Mouse (Mus musculus): ENCODE results near the gene Cpt1c.
"Not testable (repeated sequence)": the region's sequence is repeated elsewhere in the genome, so short reads cannot be mapped to it uniquely, and the experiment has no call there.

The Cpt1c gene

GRCm38 (mm10) chr7:44974383-44975116 lies at the start of gene Cpt1c:
TSS of gene Cpt1c (minus strand) at chr7:44974851.
- peak; percentile 86 to 90 for DNase-seq (ENCODE audit: low spot score in 2 of 2)

- DNase-seq (ENCODE audit: low spot score in 2 of 2), result not testable (repeated sequence)
Observed at GRCm38 (mm10) chr7:45023711-45024110, 49.1 kb upstream of the Cpt1c start.

GRCm38 (mm10) chr7:45020225-45020624 lies 45.6 kb upstream of the Cpt1c start:
- DNase-seq (ENCODE audit: low spot score in 2 of 2), result no peak

- DNase-seq (ENCODE audit: low spot score in 2 of 2), result no peak
Observed at GRCm38 (mm10) chr7:45019031-45019571, 44.5 kb upstream of the Cpt1c start.

- peak; percentile 81 to 87 for DNase-seq (ENCODE audit: low spot score in 2 of 2)
Observed at GRCm38 (mm10) chr7:45017242-45018061, 42.8 kb upstream of the Cpt1c start, which contains the start of gene Rras. TSS of gene Rras (plus strand) at chr7:45017961.

GRCm38 (mm10) chr7:45016761-45017160 lies 42.1 kb upstream of the Cpt1c start:
- DNase-seq (ENCODE audit: low spot score in 2 of 2), result no peak

GRCm38 (mm10) chr7:45015957-45016612 lies 41.4 kb upstream of the Cpt1c start, which contains the start of gene Scaf1:
TSS of gene Scaf1 (minus strand) at chr7:45016363.
- DNase-seq (ENCODE audit: low spot score in 2 of 2), result peak; percentile 100

GRCm38 (mm10) chr7:45015344-45015956 lies 40.8 kb upstream of the Cpt1c start:
- DNase-seq (ENCODE audit: low spot score in 2 of 2), result no peak

GRCm38 (mm10) chr7:45014096-45014451 lies 39.4 kb upstream of the Cpt1c start:
- no peak for DNase-seq (ENCODE audit: low spot score in 2 of 2)

GRCm38 (mm10) chr7:45013366-45014095 lies 38.9 kb upstream of the Cpt1c start:
- DNase-seq (ENCODE audit: low spot score in 2 of 2), result no peak

GRCm38 (mm10) chr7:45012824-45013223 lies 38.2 kb upstream of the Cpt1c start:
- no peak for DNase-seq (ENCODE audit: low spot score in 2 of 2)

GRCm38 (mm10) chr7:45012011-45012410 lies 37.4 kb upstream of the Cpt1c start:
- no peak for DNase-seq (ENCODE audit: low spot score in 2 of 2)

- DNase-seq (ENCODE audit: low spot score in 2 of 2), result no peak
Observed at GRCm38 (mm10) chr7:45008411-45008810, 33.8 kb upstream of the Cpt1c start.

GRCm38 (mm10) chr7:45007846-45008245 lies 33.2 kb upstream of the Cpt1c start:
- no peak for DNase-seq (ENCODE audit: low spot score in 2 of 2)

GRCm38 (mm10) chr7:45007141-45007540 lies 32.5 kb upstream of the Cpt1c start:
- no peak for DNase-seq (ENCODE audit: low spot score in 2 of 2)

- DNase-seq (ENCODE audit: low spot score in 2 of 2), result no peak
Observed at GRCm38 (mm10) chr7:45006503-45006902, 31.9 kb upstream of the Cpt1c start.

GRCm38 (mm10) chr7:45005321-45005992 lies 30.8 kb upstream of the Cpt1c start:
- no peak for DNase-seq (ENCODE audit: low spot score in 2 of 2)

GRCm38 (mm10) chr7:45004546-45004945 lies 29.9 kb upstream of the Cpt1c start:
- no peak for DNase-seq (ENCODE audit: low spot score in 2 of 2)

- DNase-seq (ENCODE audit: low spot score in 2 of 2), result no peak
Observed at GRCm38 (mm10) chr7:45002440-45002839, 27.8 kb upstream of the Cpt1c start.

- DNase-seq (ENCODE audit: low spot score in 2 of 2), result no peak
Observed at GRCm38 (mm10) chr7:45000539-45001114, 26.0 kb upstream of the Cpt1c start.

Data from frontal cortex, postnatal 36 days (tissue).